Mouse (Mus musculus) embryo, embryonic 11 days (tissue): ENCODE measurements around the gene Mansc4.

Source experiments
- DNase-seq: peaks from one replicate; pipeline ENCODE4 v3.0.0-alpha.2; 2015

Mansc4 gene

GRCm38 (mm10) chr6:147075808-147076387 is 10.9 kb downstream of the Mansc4 start:
- no peak for DNase-seq

- DNase-seq, result no peak
Measured at GRCm38 (mm10) chr6:147064944-147065261, 21.9 kb downstream of the Mansc4 start.

- no peak for DNase-seq
Measured at GRCm38 (mm10) chr6:147064226-147064943, 22.4 kb downstream of the Mansc4 start.

GRCm38 (mm10) chr6:147062694-147063093 is 24.1 kb downstream of the Mansc4 start:
- no peak for DNase-seq

- DNase-seq, result no peak
Measured at GRCm38 (mm10) chr6:147062034-147062433, 24.8 kb downstream of the Mansc4 start.

GRCm38 (mm10) chr6:147061630-147062029 is 25.2 kb downstream of the Mansc4 start:
- DNase-seq, result no peak

- peak; percentile 11 for DNase-seq
Measured at GRCm38 (mm10) chr6:147059326-147059725, 27.5 kb downstream of the Mansc4 start.

- DNase-seq, result no peak
Measured at GRCm38 (mm10) chr6:147055374-147055977, 31.4 kb downstream of the Mansc4 start.

GRCm38 (mm10) chr6:147053785-147054646 is 32.8 kb downstream of the Mansc4 start:
- no peak for DNase-seq

GRCm38 (mm10) chr6:147052440-147052839 is 34.4 kb downstream of the Mansc4 start:
- DNase-seq, result no peak

GRCm38 (mm10) chr6:147051666-147052065 is 35.2 kb downstream of the Mansc4 start:
- DNase-seq, result no peak

- DNase-seq, result no peak
Measured at GRCm38 (mm10) chr6:147049239-147049805, 37.5 kb downstream of the Mansc4 start.

- no peak for DNase-seq
Measured at GRCm38 (mm10) chr6:147043633-147044032, 43.2 kb downstream of the Mansc4 start.

- DNase-seq, result peak; percentile 95
Measured at GRCm38 (mm10) chr6:147042291-147043290, 44.2 kb downstream of the Mansc4 start, which contains the start of gene Mrps35. TSS of gene Mrps35 (plus strand) at chr6:147042764.

GRCm38 (mm10) chr6:147032303-147032925 is 54.4 kb downstream of the Mansc4 start, which contains the start of gene Rep15:
TSS of gene Rep15 (plus strand) at chr6:147032584.
- no peak for DNase-seq

GRCm38 (mm10) chr6:147030096-147030885 is 56.5 kb downstream of the Mansc4 start:
- DNase-seq, result no peak

- DNase-seq, result no peak
Measured at GRCm38 (mm10) chr6:147029591-147029990, 57.2 kb downstream of the Mansc4 start.

- no peak for DNase-seq
Measured at GRCm38 (mm10) chr6:147028396-147028795, 58.4 kb downstream of the Mansc4 start.
